Mouse (Mus musculus): ENCODE data around the gene Naa15. TPM values are rescaled to one million over a fixed set of nuclear protein-coding genes. Genes with fewer than 3 reads are reported as not detected.

Gene Naa15
- polyA plus RNA-seq, 1 experiment from 2014 or later: 26.6 TPM

DNA sequence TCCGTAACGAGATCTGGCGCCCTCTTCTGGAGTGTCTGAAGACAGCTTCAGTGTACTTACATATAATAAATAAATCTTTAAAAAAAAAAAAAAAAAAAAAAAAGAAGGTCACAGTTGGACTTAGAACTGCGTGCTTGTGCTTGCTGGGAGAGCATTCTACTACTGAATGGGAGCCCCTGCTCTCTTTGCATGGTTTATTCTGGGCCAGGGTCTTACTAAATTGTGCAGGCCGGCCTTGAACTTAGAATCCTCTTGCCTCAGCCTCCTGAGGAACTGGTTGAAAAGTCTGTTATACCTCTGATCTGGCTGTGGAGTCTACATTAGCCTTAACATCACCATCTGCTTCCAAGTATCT, 34.3 kb upstream of the Naa15 start:
- Histone ChIP-seq H3K4me3 (replicated peaks; ENCODE audit: low read depth, low read length) (no peak overlapping the region), H3K9ac (ENCODE audit: low read depth, low read length) (no peak overlapping the region), H3K4me1 (replicated peaks; ENCODE audit: insufficient read depth, low read length) (no peaks in the 10 kb centered on the region), H3K9me3 (replicated peaks; ENCODE audit: low read length) (no peaks in the 10 kb centered on the region), H3K27me3 (ENCODE audit: insufficient read depth, low read length) (no peaks in the 10 kb centered on the region), H3K36me3 (ENCODE audit: insufficient read depth, low read length) (no peaks in the 10 kb centered on the region), H3K4me2 (ENCODE audit: low read length) (no peak overlapping the region), H3K27ac (no peak overlapping the region)
- WGBS: 65% methylated on average over 2 of the region's 5 CpGs
- DNase-seq (ENCODE audit: low spot score) (no peak), ATAC-seq (replicated peaks; ENCODE audit: low FRiP score, low read depth) (no peak)
- 0 out of 2 replicates have a peak, but pooled peaks have one; percentile 23 for TF ChIP-seq CTCF (IDR thresholded peaks at IDR 0.05; ENCODE audit: low read depth)

DNA sequence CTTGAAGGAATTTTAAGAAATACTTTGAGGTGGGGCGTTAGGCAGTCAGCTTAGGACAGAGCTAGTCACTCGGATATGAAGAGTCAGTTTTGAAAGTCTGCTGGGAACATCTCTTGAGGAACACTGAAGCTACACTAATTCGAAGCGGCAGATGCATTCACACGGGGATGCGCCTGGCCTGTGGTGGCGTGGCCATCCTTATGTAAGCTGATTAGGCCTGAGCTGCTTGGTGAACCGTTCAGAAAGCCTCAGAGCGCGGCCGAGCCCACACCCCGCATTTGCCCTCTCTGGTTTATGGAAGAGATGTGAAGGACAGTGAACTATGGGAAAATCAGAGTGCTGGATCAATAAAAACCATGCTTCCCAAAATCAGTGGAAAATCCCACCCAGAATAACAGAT, 31.5 kb upstream of the Naa15 start:
- DNase-seq (ENCODE audit: low spot score) (no peak), ATAC-seq (replicated peaks; ENCODE audit: low FRiP score, low read depth) (no peak)
- H3K9ac ChIP-seq (ENCODE audit: low read depth, low read length): no peak overlapping the region
- no peaks in the 10 kb centered on the region for H3K27me3 ChIP-seq (ENCODE audit: insufficient read depth, low read length)
- H3K36me3 ChIP-seq (ENCODE audit: insufficient read depth, low read length): no peaks in the 10 kb centered on the region
- TF ChIP-seq CTCF (IDR thresholded peaks at IDR 0.05; ENCODE audit: low read depth): no peak
- H3K4me2 ChIP-seq (ENCODE audit: low read length): no peak overlapping the region
- WGBS: 63% methylated on average over 12 of the region's 12 CpGs
- H3K27ac ChIP-seq: no peak overlapping the region
- no peak overlapping the region for H3K4me3 ChIP-seq (replicated peaks; ENCODE audit: low read depth, low read length)
- no peaks in the 10 kb centered on the region for H3K4me1 ChIP-seq (replicated peaks; ENCODE audit: insufficient read depth, low read length)
- no peaks in the 10 kb centered on the region for H3K9me3 ChIP-seq (replicated peaks; ENCODE audit: low read length)

DNA sequence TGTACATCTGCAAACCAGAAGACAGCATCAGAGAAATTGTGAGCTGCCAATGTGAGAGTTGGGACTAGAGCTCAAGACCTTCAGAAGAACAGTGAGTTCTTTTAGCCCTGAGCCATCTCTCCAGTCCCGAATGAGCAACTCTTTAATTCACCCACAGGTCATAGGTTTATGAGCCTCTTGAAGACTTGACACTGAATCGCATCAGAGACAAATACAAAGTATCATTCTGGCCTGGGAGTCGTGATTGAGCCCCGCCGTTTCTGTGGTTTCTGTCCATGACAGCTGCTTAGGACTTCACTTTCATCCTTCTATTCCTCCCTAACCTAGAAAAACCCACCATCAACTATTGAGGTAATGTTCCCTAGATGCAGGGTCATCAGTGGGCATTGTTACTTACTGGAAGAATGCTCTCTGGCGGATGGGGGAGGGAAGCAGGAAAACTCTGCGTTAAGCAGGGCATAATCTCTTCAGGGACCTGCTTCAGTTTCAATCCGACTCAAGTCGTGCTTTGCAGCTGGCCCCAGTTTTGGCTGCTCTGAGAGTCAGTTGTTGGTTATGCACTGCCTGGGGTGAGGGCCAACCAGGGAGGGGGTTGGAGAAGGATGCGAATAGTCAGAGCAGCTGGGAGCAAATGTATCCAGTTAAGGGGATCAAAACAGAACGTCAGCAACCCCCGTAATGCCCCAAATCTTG, 28.4 kb upstream of the Naa15 start:
- H3K27me3 ChIP-seq (ENCODE audit: insufficient read depth, low read length): no peaks in the 10 kb centered on the region
- H3K9me3 ChIP-seq (replicated peaks; ENCODE audit: low read length): no peaks in the 10 kb centered on the region
- H3K4me1 ChIP-seq (replicated peaks; ENCODE audit: insufficient read depth, low read length): 0 out of 2 replicates have a peak, but pooled peaks cover 3% of the 10 kb centered on the region
- WGBS: 38% methylated on average over 12 of the region's 12 CpGs
- DNase-seq (ENCODE audit: low spot score): no peak
- no peak for ATAC-seq (replicated peaks; ENCODE audit: low FRiP score, low read depth)
- TF ChIP-seq CTCF (IDR thresholded peaks at IDR 0.05; ENCODE audit: low read depth): no peak
- H3K27ac ChIP-seq: no peak overlapping the region
- no peak overlapping the region for H3K9ac ChIP-seq (ENCODE audit: low read depth, low read length)
- no peaks in the 10 kb centered on the region for H3K36me3 ChIP-seq (ENCODE audit: insufficient read depth, low read length)
- no peak overlapping the region for H3K4me2 ChIP-seq (ENCODE audit: low read length)
- H3K4me3 ChIP-seq (replicated peaks; ENCODE audit: low read depth, low read length): no peak overlapping the region

DNA sequence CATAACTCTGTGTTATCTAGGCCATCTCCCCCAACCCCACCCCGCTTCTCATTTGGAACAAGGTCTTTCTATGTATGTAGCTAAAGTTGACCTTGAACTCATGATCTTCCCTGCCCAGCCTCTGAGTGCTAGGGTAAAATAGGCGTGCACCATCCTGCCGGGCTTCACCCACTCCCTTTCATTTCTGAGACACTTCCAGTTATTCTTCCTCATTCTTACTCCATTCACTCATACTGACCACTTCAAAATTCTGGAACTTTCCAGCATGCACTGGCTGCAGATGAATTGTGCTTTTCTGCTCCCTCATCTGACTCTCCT, 27.9 kb upstream of the Naa15 start:
- 88% methylated on average over 3 of the region's 3 CpGs for WGBS
- Histone ChIP-seq H3K4me3 (replicated peaks; ENCODE audit: low read depth, low read length) (no peak overlapping the region), H3K4me2 (ENCODE audit: low read length) (no peak overlapping the region), H3K27ac (no peak overlapping the region), H3K9me3 (replicated peaks; ENCODE audit: low read length) (no peaks in the 10 kb centered on the region), H3K9ac (ENCODE audit: low read depth, low read length) (no peak overlapping the region), H3K36me3 (ENCODE audit: insufficient read depth, low read length) (no peaks in the 10 kb centered on the region), H3K4me1 (replicated peaks; ENCODE audit: insufficient read depth, low read length) (0 out of 2 replicates have a peak, but pooled peaks cover 3% of the 10 kb centered on the region), H3K27me3 (ENCODE audit: insufficient read depth, low read length) (no peaks in the 10 kb centered on the region)
- ATAC-seq (replicated peaks; ENCODE audit: low FRiP score, low read depth) (no peak), DNase-seq (ENCODE audit: low spot score) (no peak)
- no peak for TF ChIP-seq CTCF (IDR thresholded peaks at IDR 0.05; ENCODE audit: low read depth)

DNA sequence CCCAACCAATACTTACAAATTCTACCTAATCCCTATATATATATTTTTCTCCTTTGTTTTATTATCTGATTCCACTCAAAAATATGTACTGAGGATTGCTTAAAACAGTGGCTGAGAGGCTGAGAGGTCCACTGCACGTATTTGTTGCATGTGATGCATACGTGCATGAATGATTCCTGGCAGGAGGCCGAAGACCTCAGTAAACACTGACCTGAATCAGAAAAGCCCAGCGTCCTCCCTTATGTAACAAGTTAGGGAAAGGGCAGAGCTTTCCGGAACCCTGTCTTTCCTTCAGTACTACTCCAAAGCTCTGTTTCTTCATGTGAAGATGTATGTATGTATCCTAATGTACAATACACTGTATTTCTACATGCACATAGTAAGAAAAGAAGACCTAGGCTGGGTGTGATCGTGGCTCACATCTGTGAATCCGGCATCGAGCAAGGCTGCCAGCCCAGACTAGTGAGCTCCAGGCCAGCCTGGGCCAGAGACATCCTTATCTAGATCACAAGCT, 27.0 kb upstream of the Naa15 start:
- H3K9me3 ChIP-seq (replicated peaks; ENCODE audit: low read length): no peaks in the 10 kb centered on the region
- DNase-seq (ENCODE audit: low spot score) (no peak), ATAC-seq (replicated peaks; ENCODE audit: low FRiP score, low read depth) (no peak)
- no peak overlapping the region for H3K4me3 ChIP-seq (replicated peaks; ENCODE audit: low read depth, low read length)
- H3K36me3 ChIP-seq (ENCODE audit: insufficient read depth, low read length): no peaks in the 10 kb centered on the region
- H3K27me3 ChIP-seq (ENCODE audit: insufficient read depth, low read length): no peaks in the 10 kb centered on the region
- no peak overlapping the region for H3K9ac ChIP-seq (ENCODE audit: low read depth, low read length)
- no peak overlapping the region for H3K4me2 ChIP-seq (ENCODE audit: low read length)
- H3K4me1 ChIP-seq (replicated peaks; ENCODE audit: insufficient read depth, low read length): 0 out of 2 replicates have a peak, but pooled peaks cover 3% of the 10 kb centered on the region
- 66% methylated on average over 8 of the region's 8 CpGs for WGBS
- no peak overlapping the region for H3K27ac ChIP-seq
- TF ChIP-seq CTCF (IDR thresholded peaks at IDR 0.05; ENCODE audit: low read depth): no peak

DNA sequence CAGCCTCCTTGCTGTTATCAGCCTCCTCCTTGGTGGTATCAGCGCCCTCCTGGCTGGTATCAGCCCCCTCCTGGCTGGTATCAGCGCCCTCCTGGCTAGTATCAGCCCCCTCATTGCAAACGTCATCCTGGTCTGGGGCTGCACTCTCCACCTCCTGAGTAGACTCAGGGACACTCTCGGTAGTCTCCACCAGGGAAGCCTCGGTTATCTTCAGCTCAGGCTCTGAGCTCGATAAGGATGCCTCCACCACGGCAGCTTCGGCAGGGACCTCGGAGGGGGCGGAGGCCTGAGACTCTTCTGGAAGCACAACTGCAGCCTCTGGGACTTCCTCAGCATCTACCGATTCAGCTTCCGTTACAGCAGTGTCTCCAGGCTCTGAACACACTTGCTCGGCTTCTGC, 26.0 kb upstream of the Naa15 start:
- DNase-seq (ENCODE audit: low spot score) (no peak), ATAC-seq (replicated peaks; ENCODE audit: low FRiP score, low read depth) (no peak; the same call in 1 of the 2 replicates)
- H3K4me2 ChIP-seq (ENCODE audit: low read length): peak overlapping the region; percentile 47
- whole genome bisulfite sequencing: 5% methylated on average over 13 of the region's 13 CpGs
- no peaks in the 10 kb centered on the region for H3K36me3 ChIP-seq (ENCODE audit: insufficient read depth, low read length)
- H3K4me1 ChIP-seq (replicated peaks; ENCODE audit: insufficient read depth, low read length): 0 out of 2 replicates have a peak, but pooled peaks cover 3% of the 10 kb centered on the region
- no peak for TF ChIP-seq CTCF (IDR thresholded peaks at IDR 0.05; ENCODE audit: low read depth)
- H3K9me3 ChIP-seq (replicated peaks; ENCODE audit: low read length): no peaks in the 10 kb centered on the region
- H3K27ac ChIP-seq: no peak overlapping the region
- H3K27me3 ChIP-seq (ENCODE audit: insufficient read depth, low read length): no peaks in the 10 kb centered on the region
- H3K9ac ChIP-seq (ENCODE audit: low read depth, low read length): 0 out of 2 replicates have a peak overlapping the region, but pooled peaks have one; percentile 27
- H3K4me3 ChIP-seq (replicated peaks; ENCODE audit: low read depth, low read length): 0 out of 2 replicates have a peak overlapping the region, but pooled peaks have one; percentile 11
